Mouse (Mus musculus): ENCODE data around the gene Fbxl15. TPM values are rescaled to one million over a fixed set of nuclear protein-coding genes. Genes with fewer than 3 reads are reported as not detected.

The Fbxl15 gene
- polyA plus RNA-seq, 1 experiment: 13.1 TPM

- Histone ChIP-seq H3K79me2 (ENCODE audit: control insufficient read depth, insufficient read depth) (no peaks in the 10 kb centered on the region), H3K79me3 (ENCODE audit: low read depth) (no peaks in the 10 kb centered on the region), H3K36me3 (ENCODE audit: control insufficient read depth, insufficient read depth) (no peaks in the 10 kb centered on the region), H3K27me3 (ENCODE audit: control insufficient read depth, insufficient read depth, insufficient read length) (peaks cover 42% of the 10 kb centered on the region), H3ac (ENCODE audit: control insufficient read depth, insufficient read length, low read depth) (no peak overlapping the region), H3K4me3 (ENCODE audit: insufficient read depth, poor library complexity, severe bottlenecking) (no peak overlapping the region)
- no peak for TF ChIP-seq CTCF (IDR thresholded peaks at IDR 0.05; ENCODE audit: control insufficient read depth, insufficient read depth, insufficient read length)
- no peak for TF ChIP-seq USF1 (IDR thresholded peaks at IDR 0.05; ENCODE audit: low read depth)
- no peak for TF ChIP-seq MYOD1 (IDR thresholded peaks at IDR 0.05; ENCODE audit: control insufficient read depth, insufficient read length, low read depth)
- no peak for TF ChIP-seq MYOG (IDR thresholded peaks at IDR 0.05; ENCODE audit: control insufficient read depth, extremely low read depth, insufficient read length)
- no peak for TF ChIP-seq CEBPB (IDR thresholded peaks at IDR 0.05; ENCODE audit: low read depth)
- no peak for TF ChIP-seq MAX (IDR thresholded peaks at IDR 0.05)
- no peak for TF ChIP-seq FOSL1 (IDR thresholded peaks at IDR 0.05; ENCODE audit: insufficient read depth, low read length, poor library complexity, severe bottlenecking)
Measured at GRCm38 (mm10) chr19:46322144-46322995, 5.6 kb upstream of the Fbxl15 start.

GRCm38 (mm10) chr19:46322996-46323572, 4.9 kb upstream of the Fbxl15 start:
- Histone ChIP-seq H3ac (ENCODE audit: control insufficient read depth, insufficient read length, low read depth) (no peak overlapping the region), H3K4me3 (ENCODE audit: insufficient read depth, poor library complexity, severe bottlenecking) (no peak overlapping the region), H3K79me3 (ENCODE audit: low read depth) (no peaks in the 10 kb centered on the region), H3K36me3 (ENCODE audit: control insufficient read depth, insufficient read depth) (no peaks in the 10 kb centered on the region), H3K27me3 (ENCODE audit: control insufficient read depth, insufficient read depth, insufficient read length) (peaks cover 35% of the 10 kb centered on the region), H3K79me2 (ENCODE audit: control insufficient read depth, insufficient read depth) (no peaks in the 10 kb centered on the region)
- no peak for TF ChIP-seq FOSL1 (IDR thresholded peaks at IDR 0.05; ENCODE audit: insufficient read depth, low read length, poor library complexity, severe bottlenecking)
- TF ChIP-seq MYOD1 (IDR thresholded peaks at IDR 0.05; ENCODE audit: control insufficient read depth, insufficient read length, low read depth): no peak
- TF ChIP-seq USF1 (IDR thresholded peaks at IDR 0.05; ENCODE audit: low read depth): no peak
- TF ChIP-seq CEBPB (IDR thresholded peaks at IDR 0.05; ENCODE audit: low read depth): no peak
- no peak for TF ChIP-seq MAX (IDR thresholded peaks at IDR 0.05)
- TF ChIP-seq CTCF (IDR thresholded peaks at IDR 0.05; ENCODE audit: control insufficient read depth, insufficient read depth, insufficient read length): no peak
- TF ChIP-seq MYOG (IDR thresholded peaks at IDR 0.05; ENCODE audit: control insufficient read depth, extremely low read depth, insufficient read length): no peak

GRCm38 (mm10) chr19:46323716-46324115, 4.3 kb upstream of the Fbxl15 start:
- no peak overlapping the region for H3ac ChIP-seq (ENCODE audit: control insufficient read depth, insufficient read length, low read depth)
- H3K79me3 ChIP-seq (ENCODE audit: low read depth): no peaks in the 10 kb centered on the region
- H3K4me3 ChIP-seq (ENCODE audit: insufficient read depth, poor library complexity, severe bottlenecking): no peak overlapping the region
- no peaks in the 10 kb centered on the region for H3K79me2 ChIP-seq (ENCODE audit: control insufficient read depth, insufficient read depth)
- no peaks in the 10 kb centered on the region for H3K36me3 ChIP-seq (ENCODE audit: control insufficient read depth, insufficient read depth)
- TF ChIP-seq MYOD1 (IDR thresholded peaks at IDR 0.05; ENCODE audit: control insufficient read depth, insufficient read length, low read depth): no peak
- no peak for TF ChIP-seq CTCF (IDR thresholded peaks at IDR 0.05; ENCODE audit: control insufficient read depth, insufficient read depth, insufficient read length)
- TF ChIP-seq MAX (IDR thresholded peaks at IDR 0.05): no peak
- no peak for TF ChIP-seq FOSL1 (IDR thresholded peaks at IDR 0.05; ENCODE audit: insufficient read depth, low read length, poor library complexity, severe bottlenecking)
- no peak for TF ChIP-seq USF1 (IDR thresholded peaks at IDR 0.05; ENCODE audit: low read depth)
- TF ChIP-seq CEBPB (IDR thresholded peaks at IDR 0.05; ENCODE audit: low read depth): no peak
- no peak for TF ChIP-seq MYOG (IDR thresholded peaks at IDR 0.05; ENCODE audit: control insufficient read depth, extremely low read depth, insufficient read length)
- H3K27me3 ChIP-seq (ENCODE audit: control insufficient read depth, insufficient read depth, insufficient read length): peaks cover 30% of the 10 kb centered on the region

GRCm38 (mm10) chr19:46324366-46324765, 3.6 kb upstream of the Fbxl15 start:
- Histone ChIP-seq H3K4me3 (ENCODE audit: insufficient read depth, poor library complexity, severe bottlenecking) (no peak overlapping the region), H3K79me2 (ENCODE audit: control insufficient read depth, insufficient read depth) (no peaks in the 10 kb centered on the region), H3K27me3 (ENCODE audit: control insufficient read depth, insufficient read depth, insufficient read length) (peaks cover 30% of the 10 kb centered on the region), H3ac (ENCODE audit: control insufficient read depth, insufficient read length, low read depth) (no peak overlapping the region), H3K79me3 (ENCODE audit: low read depth) (no peaks in the 10 kb centered on the region), H3K36me3 (ENCODE audit: control insufficient read depth, insufficient read depth) (no peaks in the 10 kb centered on the region)
- TF ChIP-seq MAX (IDR thresholded peaks at IDR 0.05): no peak
- no peak for TF ChIP-seq MYOG (IDR thresholded peaks at IDR 0.05; ENCODE audit: control insufficient read depth, extremely low read depth, insufficient read length)

- TF ChIP-seq MYOG (IDR thresholded peaks at IDR 0.05; ENCODE audit: control insufficient read depth, extremely low read depth, insufficient read length) (no peak), USF1 (IDR thresholded peaks at IDR 0.05; ENCODE audit: low read depth) (no peak), CTCF (IDR thresholded peaks at IDR 0.05; ENCODE audit: control insufficient read depth, insufficient read depth, insufficient read length) (no peak), FOSL1 (IDR thresholded peaks at IDR 0.05; ENCODE audit: insufficient read depth, low read length, poor library complexity, severe bottlenecking) (no peak), MAX (IDR thresholded peaks at IDR 0.05) (no peak), MYOD1 (IDR thresholded peaks at IDR 0.05; ENCODE audit: control insufficient read depth, insufficient read length, low read depth) (no peak), CEBPB (IDR thresholded peaks at IDR 0.05; ENCODE audit: low read depth) (no peak)
- H3K79me2 ChIP-seq (ENCODE audit: control insufficient read depth, insufficient read depth): no peaks in the 10 kb centered on the region
- H3K4me3 ChIP-seq (ENCODE audit: insufficient read depth, poor library complexity, severe bottlenecking): no peak overlapping the region
- no peak overlapping the region for H3ac ChIP-seq (ENCODE audit: control insufficient read depth, insufficient read length, low read depth)
- H3K79me3 ChIP-seq (ENCODE audit: low read depth): no peaks in the 10 kb centered on the region
- peaks cover 26% of the 10 kb centered on the region for H3K27me3 ChIP-seq (ENCODE audit: control insufficient read depth, insufficient read depth, insufficient read length)
- no peaks in the 10 kb centered on the region for H3K36me3 ChIP-seq (ENCODE audit: control insufficient read depth, insufficient read depth)
Measured at GRCm38 (mm10) chr19:46324918-46325317, 3.1 kb upstream of the Fbxl15 start.
